Mouse (Mus musculus) liver, embryonic 14.5 days (tissue): Measurements from ENCODE around the gene Asb1. TPM values are rescaled to one million over a fixed set of nuclear protein-coding genes. Genes with fewer than 3 reads are reported as not detected.

ENCODE experiments used
- ATAC-seq: fragments of 200-750 bp; cut with Nextera tagmentation; 2 replicates; pipeline ENCODE4 v1.8.0; 2017; ENCODE audit warnings: moderate number of reproducible peaks, mild to moderate bottlenecking, moderate library complexity; ENCODE audit not compliant: insufficient read depth
- DNase-seq, 3 experiments: peaks; one replicate each; pipeline ENCODE4 v3.0.0-alpha.2; 2012 to 2013; ENCODE audit warnings: low read depth in 3 of 3, low spot score in 3 of 3
- H3K27ac ChIP-seq: fragments of 300-500 bp; sonication (generic); 2 replicates; pipeline ENCODE4 v1.5.1; 2014; ENCODE audit warnings: moderate library complexity, mild to moderate bottlenecking, control low read depth, inconsistent platforms
- H3K27me3 ChIP-seq: fragments of 300-500 bp; sonication (generic); 2 replicates; pipeline ENCODE4 v1.6.1; 2014; ENCODE audit warnings: mild to moderate bottlenecking, low read length, moderate library complexity; ENCODE audit not compliant: control insufficient read depth, insufficient read depth
- H3K36me3 ChIP-seq: fragments of 300-500 bp; sonication (generic); replicated peaks from 2 replicates; pipeline ENCODE4 v1.6.1; 2014; ENCODE audit warnings: low read depth; ENCODE audit not compliant: control insufficient read depth, insufficient read depth
- H3K4me1 ChIP-seq, 2 experiments: fragments of 200-500 bp in 1 of 2; fragments of 300-500 bp in 1 of 2; sonication (generic) in 1 of 2; replicated peaks; 2 replicates each; pipeline ENCODE4 v1.6.1; 2012 to 2014; ENCODE audit warnings: antibody characterized with exemption in 1 of 2, inconsistent platforms in 1 of 2, low read length in 1 of 2; ENCODE audit not compliant: control insufficient read depth in 2 of 2, insufficient read depth in 2 of 2
- H3K4me2 ChIP-seq: fragments of 300-500 bp; sonication (generic); 2 replicates; pipeline ENCODE4 v1.6.1; 2014; ENCODE audit warnings: low read depth, mild to moderate bottlenecking, control low read depth, moderate library complexity
- H3K4me3 ChIP-seq, 2 experiments: fragments of 200-500 bp in 1 of 2; fragments of 300-500 bp in 1 of 2; sonication (generic) in 1 of 2; 2 replicates each; pipeline ENCODE4 v1.5.1; 2012 to 2014; ENCODE audit warnings: low read depth in 2 of 2, low read length in 2 of 2, mild to moderate bottlenecking in 2 of 2, control low read depth in 1 of 2, inconsistent platforms in 1 of 2, moderate library complexity in 1 of 2; ENCODE audit not compliant: insufficient read depth in 1 of 2
- H3K9ac ChIP-seq: fragments of 300-500 bp; sonication (generic); replicated peaks from 2 replicates; pipeline ENCODE4 v1.6.1; 2014; ENCODE audit warnings: mild to moderate bottlenecking, control low read depth, moderate library complexity
- H3K9me3 ChIP-seq: fragments of 300-500 bp; sonication (generic); 2 replicates; pipeline ENCODE4 v1.6.1; 2016; ENCODE audit warnings: low read length, mixed read lengths; ENCODE audit not compliant: control insufficient read depth
- CTCF ChIP-seq: IDR thresholded peaks from 2 replicates; pipeline ENCODE4 v1.5.1; 2016; ENCODE audit warnings: antibody characterized with exemption, low read depth, control low read depth
- EP300 ChIP-seq: IDR thresholded peaks from 2 replicates; pipeline ENCODE4 v1.6.1; 2016; ENCODE audit warnings: antibody characterized with exemption, low read depth
- whole genome bisulfite sequencing: fragments of 180-500 bp; shearing (Covaris S2); extraction: QIAGEN DNeasy Blood & Tissue Kit; methylation state at CpG from one replicate; pipeline ENCODE4 v1.1.7; 2014; ENCODE audit not compliant: insufficient replicate concordance; 5-methylcytosine and 5-hydroxymethylcytosine counted together
- polyA plus RNA-seq, 2 experiments: library from polyadenylated mRNA; depleted of rRNA in 1 of 2; stranded (reverse) in 1 of 2; unstranded in 1 of 2; fragments of >200 nt; fragmentation: Nextera tagmentation in 1 of 2; extraction: Ambion mirVana in 1 of 2; gene quantifications; 2 replicates each; pipeline versions ENCODE4 v1.2.1 to v1.2.3; 2012 to 2014

Asb1 gene
- polyA plus RNA-seq, 2 experiments: 10.4 to 12.6 TPM

DNA sequence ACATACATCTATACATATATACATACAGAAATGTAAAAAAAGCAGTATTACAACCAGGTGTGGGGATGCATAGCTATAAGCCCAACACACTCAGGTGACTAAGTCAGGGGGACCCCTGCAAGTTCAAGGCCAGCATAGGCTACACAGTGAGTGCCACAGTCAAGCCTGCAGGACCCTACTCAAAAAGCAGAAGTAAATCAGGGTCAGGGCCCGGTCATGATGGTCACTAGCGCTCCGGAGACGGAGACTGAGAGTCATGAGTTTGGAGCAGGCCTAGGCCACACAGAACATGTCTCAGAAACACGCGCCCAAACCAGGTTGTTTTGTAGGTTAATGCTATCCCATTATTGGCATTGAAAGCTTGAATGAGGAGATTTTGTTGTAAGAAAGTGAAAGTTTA lies 41.8 kb upstream of the Asb1 start:
- DNase-seq (no peak), ATAC-seq (no peak)
- no peak for TF ChIP-seq EP300
- Histone ChIP-seq H3K4me2 (no peak overlapping the region), H3K9me3 (no peaks in the 10 kb centered on the region), H3K27me3 (no peaks in the 10 kb centered on the region), H3K36me3 (no peaks in the 10 kb centered on the region), H3K4me3 (no peak overlapping the region), H3K4me1 (peaks cover 0 to 9% of the 10 kb centered on the region in 2 experiments; a peak in 2 of 4 replicates), H3K27ac (no peak overlapping the region), H3K9ac (no peak overlapping the region)
- 72% methylated on average over 6 of the region's 6 CpGs for WGBS

DNA sequence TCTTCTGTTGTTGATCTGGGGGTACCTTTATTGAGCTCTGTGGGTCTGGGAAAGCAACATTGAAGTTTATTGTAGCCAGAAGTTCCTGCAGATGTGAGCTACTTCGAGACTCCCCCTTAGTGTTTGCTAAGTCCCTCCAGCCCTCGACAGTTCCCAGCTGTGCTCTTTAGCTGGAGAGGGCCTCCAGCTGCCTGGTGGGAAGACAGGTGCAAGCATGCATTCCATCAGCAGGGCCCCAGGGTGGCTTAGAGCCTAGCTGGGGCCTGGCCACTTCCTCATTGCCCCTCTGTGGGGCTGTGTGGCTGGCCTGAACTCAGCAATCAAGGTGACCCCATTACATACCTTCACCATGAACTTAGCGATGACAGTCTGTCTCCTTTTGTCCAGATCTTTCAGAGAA lies 35.7 kb upstream of the Asb1 start:
- Histone ChIP-seq H3K27me3 (no peaks in the 10 kb centered on the region), H3K9me3 (no peaks in the 10 kb centered on the region), H3K4me3 (no peak overlapping the region), H3K9ac (no peak overlapping the region), H3K4me1 (no peaks in the 10 kb centered on the region), H3K4me2 (no peak overlapping the region), H3K27ac (no peak overlapping the region), H3K36me3 (no peaks in the 10 kb centered on the region)
- no peak for TF ChIP-seq CTCF
- TF ChIP-seq EP300: no peak
- ATAC-seq (no peak), DNase-seq (no peak)
- 55% methylated on average over 3 of the region's 3 CpGs for WGBS

DNA sequence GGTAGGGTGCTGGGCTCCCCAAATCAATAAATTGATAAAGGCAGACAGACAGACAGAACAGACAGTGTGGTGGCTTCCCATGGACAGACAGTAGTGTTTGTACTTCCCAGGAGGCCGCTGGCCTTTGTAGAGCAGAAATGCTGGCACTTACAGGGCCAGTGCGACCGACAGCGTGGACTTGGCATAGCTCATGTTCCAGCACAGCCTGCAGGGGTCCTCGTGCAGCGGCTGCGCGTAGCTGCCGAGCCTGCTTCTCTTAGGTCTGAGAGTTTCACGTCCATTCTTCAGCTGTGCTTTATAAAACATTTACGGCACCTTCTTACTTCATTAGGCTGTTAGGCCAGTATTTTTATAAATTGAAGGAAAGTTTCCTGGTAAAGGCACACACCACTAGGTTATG lies 25.4 kb upstream of the Asb1 start:
- DNase-seq (no peak), ATAC-seq (no peak)
- no peaks in the 10 kb centered on the region for H3K36me3 ChIP-seq
- TF ChIP-seq CTCF (peak; percentile 39; the same call in 1 of the 2 replicates), EP300 (no peak)
- no peak overlapping the region for H3K4me3 ChIP-seq
- 77% methylated on average over 11 of the region's 11 CpGs for WGBS
- no peak overlapping the region for H3K27ac ChIP-seq
- no peaks in the 10 kb centered on the region for H3K9me3 ChIP-seq
- no peak overlapping the region for H3K4me2 ChIP-seq
- no peaks in the 10 kb centered on the region for H3K27me3 ChIP-seq
- no peaks in the 10 kb centered on the region for H3K4me1 ChIP-seq
- H3K9ac ChIP-seq: no peak overlapping the region

GRCm38 (mm10) chr1:91515642-91516041 lies 24.7 kb upstream of the Asb1 start:
- Histone ChIP-seq H3K4me2 (no peak overlapping the region), H3K27ac (no peak overlapping the region), H3K27me3 (no peaks in the 10 kb centered on the region), H3K4me1 (no peaks in the 10 kb centered on the region), H3K36me3 (no peaks in the 10 kb centered on the region), H3K9ac (no peak overlapping the region), H3K9me3 (no peaks in the 10 kb centered on the region), H3K4me3 (no peak overlapping the region)
- no peak for ATAC-seq
- DNase-seq: no peak
- WGBS: 73% methylated on average over 6 of the region's 6 CpGs
- TF ChIP-seq EP300 (no peak), CTCF (no peak)

- H3K27ac ChIP-seq: no peak overlapping the region
- H3K4me3 ChIP-seq: no peak overlapping the region
- H3K27me3 ChIP-seq: no peaks in the 10 kb centered on the region
- TF ChIP-seq EP300 (no peak), CTCF (peak; percentile 99)
- no peak overlapping the region for H3K9ac ChIP-seq
- peak in 1 of 3 experiments; percentile 56 for DNase-seq
- H3K4me1 ChIP-seq: no peaks in the 10 kb centered on the region
- no peak overlapping the region for H3K4me2 ChIP-seq
- ATAC-seq: peak; percentile 73
- no peaks in the 10 kb centered on the region for H3K9me3 ChIP-seq
- 13% methylated on average over 10 of the region's 10 CpGs for WGBS
- H3K36me3 ChIP-seq: no peaks in the 10 kb centered on the region; the same call in 1 of the 2 replicates
Observed at GRCm38 (mm10) chr1:91523759-91524158, 16.6 kb upstream of the Asb1 start.
